Mouse (Mus musculus) right cerebral cortex, postnatal 36 days (tissue): Measurements from ENCODE around the gene Susd5.
A peak's percentile ranks its signal among the peaks of the same experiment; 100 is the strongest.

ENCODE experiments used
- DNase-seq, 2 experiments: peaks; one replicate each; pipeline ENCODE4 v3.0.0; 2022; ENCODE audit warnings: low spot score in 2 of 2, mixed read lengths in 1 of 2

Gene Susd5

DNA sequence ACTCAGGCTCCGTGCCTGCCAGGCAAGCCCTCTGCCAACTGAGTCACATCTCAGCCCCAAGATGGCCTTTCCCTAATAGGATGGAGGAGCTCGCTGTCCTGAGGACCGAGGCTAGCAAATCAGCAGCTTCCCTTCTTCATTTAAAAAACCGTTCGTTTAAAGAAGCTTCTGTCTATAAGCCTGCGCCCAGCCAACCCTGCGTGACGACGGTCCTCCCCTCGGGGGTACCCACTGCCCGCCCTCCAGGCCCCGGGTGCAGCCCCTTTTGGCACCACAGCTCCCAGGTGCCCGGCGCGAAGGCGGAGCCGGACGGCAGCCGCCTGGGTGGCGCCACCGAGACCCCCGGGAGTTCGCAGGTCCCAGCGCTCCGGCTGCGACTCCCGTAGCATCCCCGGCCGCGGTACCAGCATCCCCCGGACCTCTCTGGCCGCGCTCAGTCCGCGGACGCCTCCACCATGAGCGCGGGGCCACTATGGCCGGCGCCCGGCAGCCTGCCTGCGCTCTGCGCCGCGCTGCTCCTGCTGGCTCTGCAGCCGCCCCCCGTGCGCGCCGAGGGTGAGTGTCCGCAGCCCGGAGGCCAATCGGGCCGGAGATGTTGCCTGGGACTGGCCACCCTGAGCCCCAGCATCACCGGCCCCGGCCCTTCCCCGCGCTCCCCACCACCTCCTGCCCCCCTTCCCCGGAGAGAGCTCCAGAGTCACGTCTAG, at the start of gene Susd5:
Gene Susd5, plus strand, starts transcription at position 51 of the 707 bp plus-strand sequence.
- DNase-seq, result no peak

DNA sequence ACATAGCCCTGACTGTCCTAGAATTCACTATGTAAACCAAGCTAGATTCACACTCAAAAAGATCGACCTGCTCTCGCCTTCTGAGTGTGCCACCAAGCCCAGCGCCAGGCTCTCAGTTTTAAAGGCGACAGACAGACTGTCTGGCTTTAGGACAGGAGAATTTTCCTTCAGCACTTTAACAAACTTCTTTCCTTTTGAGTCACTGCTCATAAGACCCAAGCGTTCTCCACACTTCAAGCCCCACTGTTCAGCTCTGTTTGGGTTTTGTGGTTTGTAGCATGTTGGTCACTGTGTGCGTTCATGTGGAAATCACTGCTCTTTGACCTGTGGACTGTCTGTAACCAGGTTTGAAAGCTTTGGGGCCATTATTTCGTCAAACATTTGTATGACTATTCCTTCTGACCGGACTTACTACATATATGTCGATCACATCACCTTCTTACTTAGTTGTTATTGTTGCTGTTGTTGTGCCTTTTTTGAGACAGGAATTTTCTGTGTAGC, 49.0 kb upstream of the Susd5 start:
- DNase-seq, result no peak

DNA sequence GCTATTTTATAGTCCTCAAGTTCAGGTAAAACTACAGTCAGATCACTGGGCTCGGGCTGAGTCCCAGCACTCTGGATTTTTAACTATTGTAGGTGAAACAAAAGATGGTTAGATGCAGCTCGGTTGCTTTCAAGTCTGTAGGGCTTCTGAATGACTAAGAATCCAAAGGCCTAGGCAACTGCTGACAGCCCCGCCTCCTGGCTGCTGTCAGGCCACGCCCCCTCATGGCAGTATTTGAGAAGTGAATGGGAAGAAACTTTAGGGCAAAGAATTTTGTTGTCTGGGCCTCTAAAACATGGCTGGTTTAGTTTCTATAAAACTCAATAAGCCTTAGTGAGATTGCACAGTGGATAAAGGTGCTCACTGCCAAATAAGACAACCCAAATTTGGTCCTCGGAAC, 47.4 kb upstream of the Susd5 start:
- DNase-seq, result no peak

DNA sequence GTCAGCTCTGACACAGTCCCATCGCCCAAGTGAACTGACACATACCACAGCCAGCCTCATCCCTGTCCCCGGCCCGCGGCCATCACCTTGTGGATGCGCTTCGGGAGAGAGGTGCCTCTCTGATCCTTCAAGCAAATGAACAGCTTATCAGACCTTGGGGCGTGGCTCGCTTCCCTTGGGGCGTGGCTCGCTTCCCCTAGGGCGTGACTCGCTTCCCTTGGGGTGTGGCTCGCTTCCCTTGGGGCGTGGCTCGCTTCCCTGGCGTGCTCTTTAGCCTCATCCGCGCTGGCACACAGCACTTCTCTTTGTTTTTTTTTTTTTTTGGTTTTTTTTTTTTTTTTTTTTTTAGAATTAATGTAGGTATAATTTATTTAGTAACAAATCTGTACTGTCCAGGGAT, 45.7 kb upstream of the Susd5 start:
- no peak for DNase-seq

DNA sequence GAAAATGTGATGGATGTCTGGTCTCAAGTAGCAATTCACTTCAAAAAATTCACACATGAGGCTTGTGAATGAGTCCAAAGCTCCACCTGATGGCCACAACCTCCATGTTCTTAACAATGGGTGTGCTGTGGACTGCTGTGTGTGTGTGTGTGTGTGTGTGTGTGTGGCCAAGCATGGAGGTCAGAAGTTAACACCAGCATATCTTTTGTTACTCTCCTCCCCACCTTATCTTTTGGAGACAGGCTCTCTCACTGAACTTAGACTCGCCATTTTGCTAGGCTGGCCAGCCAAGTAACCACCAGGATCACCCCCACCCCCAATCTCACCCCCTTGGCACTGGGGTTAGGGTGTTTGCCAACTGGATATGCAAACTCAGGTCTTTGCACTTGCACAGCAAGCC, 42.9 kb upstream of the Susd5 start:
- no peak for DNase-seq

DNA sequence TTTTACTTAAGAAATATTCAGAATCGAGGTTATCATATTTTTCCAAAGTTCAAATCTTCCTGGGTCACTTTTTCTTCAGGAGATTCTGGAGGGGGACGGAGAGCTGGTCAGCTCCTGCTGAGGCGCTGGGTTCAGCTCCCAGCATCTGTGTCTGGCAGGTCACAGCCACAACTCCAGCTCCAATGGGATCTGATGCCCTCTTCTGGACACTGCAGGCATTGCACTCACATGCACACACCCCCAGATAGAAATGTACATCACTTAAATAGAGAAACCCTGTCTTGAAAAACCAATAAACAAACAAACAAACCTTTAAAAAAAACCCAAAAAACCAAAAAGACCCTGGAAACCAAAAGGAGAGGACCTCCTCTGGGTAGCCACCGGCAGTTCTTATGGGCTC, 41.2 kb upstream of the Susd5 start:
- no peak for DNase-seq

DNA sequence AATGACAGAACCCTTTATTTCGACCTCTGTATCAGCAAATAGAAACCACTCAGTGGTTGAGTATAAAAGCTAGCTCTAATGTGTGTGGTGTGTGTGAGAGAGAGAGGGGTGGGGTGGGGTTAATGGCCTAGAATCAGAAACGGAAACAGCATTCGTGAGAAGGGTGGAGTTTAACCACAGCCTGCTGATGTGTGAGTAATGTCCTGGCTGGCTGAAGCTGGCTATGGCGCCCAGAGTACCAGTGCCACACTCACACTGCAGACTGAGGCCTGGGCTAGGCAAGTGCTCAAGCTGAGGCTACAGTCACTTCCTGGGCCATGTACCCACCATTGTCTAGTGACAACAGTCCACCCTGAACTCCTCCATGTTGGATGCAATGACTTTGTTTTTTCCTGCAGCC, 40.5 kb upstream of the Susd5 start:
- DNase-seq, result no peak

DNA sequence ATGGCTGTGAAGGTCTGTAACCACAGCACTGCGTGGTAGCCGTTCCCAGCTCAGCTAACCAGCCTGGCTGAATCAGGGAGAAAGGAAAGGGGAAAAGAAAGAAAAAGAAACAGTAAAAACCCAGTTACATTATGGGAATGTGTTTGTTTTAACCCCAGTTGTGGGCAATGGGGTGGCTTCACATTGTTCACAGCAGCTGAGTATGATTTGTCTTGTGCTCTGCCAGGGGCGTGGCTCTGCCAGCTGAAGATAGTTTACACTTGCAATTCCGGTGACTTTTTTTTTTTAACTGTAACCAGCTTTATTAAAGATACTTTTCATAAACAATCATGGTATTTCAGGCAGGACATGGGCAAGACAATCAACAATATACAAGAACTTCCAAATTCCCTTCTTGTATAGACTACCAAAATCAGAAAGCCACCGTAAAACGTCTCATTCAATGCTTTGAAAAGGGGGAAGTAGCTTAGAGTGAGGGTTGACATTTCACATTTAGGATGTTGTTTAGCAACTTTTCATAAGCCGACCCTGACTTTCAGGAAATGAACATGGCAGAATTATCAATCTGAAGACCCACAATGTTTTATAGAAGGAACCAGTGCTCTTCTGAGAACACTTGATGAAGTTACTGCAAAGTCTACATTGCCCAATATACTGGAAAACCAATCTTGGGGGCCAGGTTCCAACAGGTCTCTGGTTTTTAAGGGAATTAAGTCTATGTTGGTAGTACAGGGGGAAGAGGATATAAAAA, 37.8 kb upstream of the Susd5 start:
- no peak for DNase-seq

DNA sequence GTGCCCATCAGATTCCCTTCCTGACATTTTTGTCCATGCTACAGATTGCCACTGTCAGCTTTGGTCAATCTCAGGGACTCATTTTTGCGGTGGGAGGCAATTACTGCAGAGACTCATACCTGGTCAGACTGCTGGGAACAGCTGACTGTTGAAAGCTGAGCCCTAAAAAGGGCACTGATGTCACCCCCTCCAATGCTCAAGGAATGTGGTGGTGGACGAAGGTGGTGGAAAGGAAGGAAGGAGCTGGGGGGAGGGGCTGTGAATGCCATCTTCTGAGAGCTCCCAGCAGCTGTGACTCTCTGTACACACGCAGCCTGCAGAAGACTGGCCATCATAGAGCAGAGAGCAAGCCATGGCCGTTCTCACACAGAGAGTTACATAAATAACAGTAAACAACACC, 34.8 kb upstream of the Susd5 start:
- DNase-seq, result no peak

DNA sequence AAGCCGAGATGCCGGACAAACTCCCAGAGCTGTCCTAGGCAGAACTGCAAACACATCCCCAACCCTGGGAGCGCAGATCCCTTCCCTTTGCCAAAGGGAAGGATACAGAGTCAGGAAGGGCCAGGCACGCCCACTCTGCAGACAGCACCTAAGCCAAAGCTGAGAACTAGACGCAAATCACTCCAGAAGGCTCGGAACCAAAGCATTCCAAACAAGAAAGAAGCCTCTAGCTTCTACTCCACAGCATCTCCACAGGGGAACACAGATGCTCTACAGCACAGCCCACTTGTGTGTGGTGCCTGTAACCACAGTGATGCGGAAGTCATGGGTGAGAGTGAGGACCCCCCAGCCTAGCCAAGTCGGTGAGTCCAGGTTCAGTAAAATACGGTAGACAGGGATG, 31.8 kb upstream of the Susd5 start:
- DNase-seq, result no peak

DNA sequence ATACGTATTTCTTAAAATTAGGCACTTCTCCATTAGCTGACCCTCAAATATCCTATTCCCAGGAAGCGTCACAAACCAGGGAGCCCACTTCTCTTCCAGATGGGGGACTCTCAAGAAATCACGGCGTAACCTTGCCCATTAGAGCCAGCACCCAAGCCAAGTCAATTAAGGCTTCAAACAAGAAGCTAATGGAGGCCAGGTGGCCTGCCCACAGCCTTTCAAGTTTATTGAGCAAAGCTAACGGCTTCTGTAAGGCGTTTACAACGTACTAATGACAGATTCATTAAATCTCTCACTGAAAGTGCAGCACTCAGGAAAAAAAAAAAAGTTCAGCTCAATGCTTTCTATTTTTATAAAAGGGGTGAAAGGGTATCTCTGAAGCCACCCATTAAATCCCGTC, 31.1 kb upstream of the Susd5 start:
- no peak for DNase-seq

DNA sequence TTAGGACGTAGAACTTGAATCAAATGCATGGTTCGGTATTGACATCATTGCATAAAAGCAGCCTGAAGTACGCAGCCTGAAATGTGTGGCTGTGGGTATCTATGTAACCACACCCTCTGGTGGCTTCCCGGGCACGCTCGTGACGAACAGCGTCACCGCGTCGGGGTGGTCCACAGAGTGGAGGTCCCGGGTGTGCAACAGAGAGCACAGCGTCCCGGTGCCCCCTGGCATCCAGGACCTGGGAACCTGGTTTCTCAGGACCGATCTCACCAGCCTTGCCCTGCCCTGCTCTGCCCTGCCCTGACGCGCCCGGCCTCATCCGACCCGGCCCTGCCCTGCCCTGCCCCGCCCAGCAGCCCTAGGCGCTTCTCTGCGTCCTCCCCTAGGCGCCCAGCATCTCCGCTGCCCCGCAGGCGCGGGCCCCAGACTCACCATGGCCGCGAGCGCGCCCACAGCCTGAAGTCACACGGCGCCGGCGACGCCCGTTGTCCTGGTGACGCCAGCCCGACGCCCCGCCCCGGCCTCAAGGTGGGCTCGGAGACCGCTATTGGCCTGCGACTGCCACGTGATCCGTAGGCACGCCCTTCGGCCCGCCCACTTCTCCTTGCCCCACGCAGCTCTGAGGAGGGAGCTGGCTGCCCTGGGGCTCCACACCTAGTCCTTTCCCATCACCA, 30.5 kb upstream of the Susd5 start:
- DNase-seq, result peak; percentile 86 to 90

DNA sequence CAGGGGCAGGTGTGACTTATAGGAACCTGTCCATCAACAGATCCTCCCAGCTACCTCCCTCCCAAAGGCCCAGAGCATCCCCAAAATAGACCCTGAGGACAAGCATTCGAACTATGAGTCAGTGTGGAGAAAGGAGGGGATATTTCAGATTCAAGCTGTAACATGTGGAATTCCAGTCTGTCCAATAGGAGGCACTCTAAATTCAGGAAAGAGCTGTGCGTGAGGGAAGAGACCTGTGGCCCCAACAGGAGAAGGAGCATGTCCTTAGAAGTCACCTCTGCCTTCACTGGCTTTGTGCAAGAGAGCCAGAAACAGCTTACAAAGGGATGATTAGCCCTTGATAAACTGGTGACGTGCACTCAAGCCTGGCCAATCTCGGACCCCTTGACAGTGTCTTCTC, 16.0 kb upstream of the Susd5 start:
- no peak for DNase-seq

DNA sequence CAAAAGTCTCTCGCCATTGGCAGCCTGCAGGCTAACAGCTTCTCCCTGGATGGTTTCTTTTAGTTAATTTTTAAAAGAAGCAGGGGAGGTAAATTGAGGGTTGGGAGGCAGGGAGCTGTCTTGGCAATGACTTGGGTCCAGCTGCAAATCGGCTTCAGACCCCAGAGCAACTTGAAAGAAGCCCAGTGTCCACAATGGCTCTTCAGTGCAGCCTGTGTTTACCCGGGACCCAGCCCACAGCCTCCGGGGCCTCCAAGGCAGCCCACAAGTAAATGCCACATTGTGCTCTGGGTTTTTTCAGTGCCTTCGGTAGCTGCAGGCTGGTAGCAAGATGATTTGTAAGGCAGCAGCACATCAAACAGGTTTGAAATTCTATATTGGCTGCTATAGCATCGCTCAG, 14.4 kb upstream of the Susd5 start:
- no peak for DNase-seq

DNA sequence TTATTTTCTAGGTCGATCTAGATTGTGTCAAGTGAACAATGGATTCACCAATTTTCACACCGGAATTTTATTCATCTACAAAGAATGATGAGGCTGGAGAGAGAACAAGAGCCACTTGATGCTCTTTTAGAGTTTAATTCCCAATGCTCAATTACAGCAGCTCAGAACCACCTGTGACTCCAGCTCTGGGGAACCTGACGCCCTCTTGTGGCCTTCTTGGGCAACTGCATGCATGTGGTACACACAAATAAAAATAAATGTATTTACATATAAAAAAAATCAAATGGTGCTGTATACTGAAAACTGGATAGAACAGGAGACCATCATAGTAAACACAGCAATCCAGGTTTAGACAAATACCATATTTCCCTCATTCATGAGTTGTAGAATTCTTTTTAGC, 12.5 kb upstream of the Susd5 start:
- no peak for DNase-seq

DNA sequence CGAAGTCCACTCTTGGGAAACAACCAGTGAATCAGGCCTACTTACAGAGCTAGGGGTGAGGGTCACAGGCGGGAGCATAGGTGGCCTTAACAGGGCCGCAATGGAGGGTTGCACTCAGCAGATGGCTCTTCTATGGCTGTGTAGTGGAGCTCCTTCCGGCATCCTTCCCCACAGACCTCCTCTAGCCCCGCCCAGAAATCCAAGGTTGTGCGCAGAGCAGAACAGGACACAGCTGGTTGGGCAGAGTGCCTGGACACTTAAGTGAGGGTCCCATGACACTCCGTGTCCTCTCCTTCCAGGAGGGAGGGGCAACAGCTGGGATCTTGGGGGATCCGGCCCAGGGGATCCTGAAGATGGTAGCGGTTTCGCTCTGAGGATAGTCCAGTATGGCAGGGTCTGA, 10.9 kb upstream of the Susd5 start, which contains the start of gene Fbxl2:
Gene Fbxl2, minus strand, starts transcription at position 164 of the 400 bp plus-strand sequence.
- DNase-seq, result no peak

DNA sequence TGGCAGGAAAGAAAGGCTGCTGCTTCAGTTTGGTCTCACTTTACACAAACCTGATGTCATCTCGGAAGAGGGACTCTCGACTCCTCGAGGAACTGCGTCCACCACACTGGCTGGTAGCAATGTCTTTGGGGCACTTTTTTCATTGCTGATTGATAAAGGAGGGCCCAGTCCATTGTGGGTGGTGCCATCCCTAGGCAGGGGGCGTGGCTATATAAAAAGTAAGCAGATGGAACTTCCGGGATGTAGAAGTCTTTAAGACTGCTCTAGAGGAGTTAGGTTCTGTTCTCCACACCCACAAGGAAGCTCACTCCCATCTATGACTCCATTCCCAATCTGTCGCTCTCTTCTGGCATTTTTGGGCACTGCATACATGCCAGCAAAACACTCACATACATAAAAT, 10.3 kb upstream of the Susd5 start:
- DNase-seq, result no peak

DNA sequence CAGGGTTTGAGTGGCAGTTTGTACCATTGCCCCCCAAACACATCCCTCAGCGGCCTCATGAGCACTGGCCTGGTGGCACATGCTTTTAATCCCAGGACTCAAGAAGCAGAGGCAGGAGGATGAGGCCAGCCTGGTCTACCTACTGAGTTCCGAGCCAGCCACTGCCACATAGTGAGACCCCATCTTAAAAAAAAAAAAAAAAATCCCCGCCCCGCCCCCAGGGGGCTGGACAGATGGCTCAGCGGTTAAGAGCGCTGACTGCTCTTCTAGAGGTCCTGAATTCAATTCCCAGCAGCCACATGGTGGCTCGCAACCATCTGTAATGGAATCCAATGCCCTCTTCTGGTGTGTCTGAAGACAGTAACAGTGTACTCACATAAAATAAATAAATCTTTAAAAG, 6.8 kb upstream of the Susd5 start:
- DNase-seq, result no peak

DNA sequence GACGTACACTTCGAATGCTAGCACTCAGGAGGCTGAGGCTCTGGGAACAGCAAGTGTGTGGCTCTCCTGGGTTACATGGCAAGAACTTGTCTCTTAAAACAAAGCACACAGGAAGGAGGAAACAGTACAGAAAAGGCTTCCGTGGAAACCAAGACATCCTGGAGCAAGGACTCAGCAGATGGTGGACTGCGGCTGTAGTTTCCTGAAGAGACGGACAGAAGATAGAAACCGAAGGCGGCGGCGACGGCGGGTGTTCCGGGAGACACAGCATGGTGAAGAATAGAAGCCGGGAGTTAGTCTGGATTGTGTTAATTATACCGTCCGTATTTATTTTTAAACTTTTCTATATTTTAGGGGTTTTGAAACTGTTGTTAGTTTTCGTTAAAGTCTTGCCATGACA, 6.2 kb upstream of the Susd5 start:
- DNase-seq, result peak in 1 of 2 experiments; percentile 30

DNA sequence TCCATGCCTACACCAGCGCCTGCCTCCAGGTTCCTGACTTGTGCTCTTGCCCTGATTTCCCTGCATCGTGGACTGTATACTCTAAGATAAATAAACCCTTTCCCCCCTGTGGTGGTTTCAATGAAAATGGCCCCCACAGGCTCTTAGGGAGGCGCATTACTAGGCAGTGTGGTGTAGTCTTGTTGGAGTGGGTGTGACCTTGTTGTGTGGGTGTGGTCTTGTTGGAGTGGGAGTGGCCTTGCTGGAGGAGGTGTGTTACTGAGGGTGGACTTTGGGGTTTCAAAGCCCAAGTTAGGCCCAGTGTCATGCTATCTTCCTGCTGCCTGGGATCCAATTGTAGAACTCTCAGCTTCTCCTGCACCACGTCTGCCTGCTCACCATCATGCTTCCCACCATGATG, 4.9 kb upstream of the Susd5 start:
- DNase-seq, result no peak

DNA sequence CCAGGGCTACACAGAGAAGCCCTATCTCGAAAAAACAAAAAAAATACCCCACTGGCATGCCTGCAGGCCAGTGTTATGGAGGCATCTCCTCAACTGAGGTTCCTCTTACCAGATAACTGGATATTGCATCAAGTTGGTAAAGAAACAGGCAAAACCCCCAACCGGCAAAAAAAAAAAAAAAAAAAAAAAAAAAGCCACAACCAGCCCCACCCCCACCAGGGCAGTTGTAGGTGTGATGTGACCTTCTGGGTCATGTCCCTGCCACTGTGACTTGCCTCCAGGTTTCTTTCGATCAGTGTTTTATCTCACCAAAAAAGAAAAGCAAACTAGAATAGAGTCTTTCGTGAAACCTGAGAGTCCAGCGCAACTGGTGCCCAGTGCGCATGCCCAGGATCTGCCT, 4.1 kb upstream of the Susd5 start:
- no peak for DNase-seq

DNA sequence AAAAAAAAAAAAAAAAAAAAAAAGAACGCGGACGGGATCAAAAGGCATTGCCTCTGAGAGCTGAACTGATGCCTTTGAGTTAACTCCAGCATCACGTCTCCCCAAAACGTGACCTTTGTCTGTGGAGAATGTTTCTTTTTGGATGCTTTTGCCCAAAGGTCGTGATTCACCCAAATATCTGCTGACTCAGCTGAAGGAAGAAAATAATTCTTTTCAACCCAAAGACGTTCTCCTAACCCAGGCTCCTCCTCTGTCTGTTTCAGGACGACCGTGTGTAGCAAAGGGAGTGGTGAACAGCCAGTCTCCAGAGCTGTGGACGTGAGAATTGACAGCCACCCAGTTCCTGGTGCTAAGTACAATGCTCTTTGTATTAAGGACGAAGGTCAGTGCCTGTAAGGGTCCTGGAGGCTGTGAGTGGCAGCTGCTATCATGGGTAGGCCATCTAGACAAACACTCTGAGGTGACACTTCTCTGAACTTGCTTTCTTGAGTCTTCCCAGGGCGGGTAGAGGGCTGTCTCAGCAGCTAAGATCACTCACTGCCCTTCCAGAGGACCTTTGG, 11.6 kb downstream of the Susd5 start:
- DNase-seq, result no peak
